Mouse (Mus musculus): Measurements from ENCODE around the gene Rbfox3.

DNA sequence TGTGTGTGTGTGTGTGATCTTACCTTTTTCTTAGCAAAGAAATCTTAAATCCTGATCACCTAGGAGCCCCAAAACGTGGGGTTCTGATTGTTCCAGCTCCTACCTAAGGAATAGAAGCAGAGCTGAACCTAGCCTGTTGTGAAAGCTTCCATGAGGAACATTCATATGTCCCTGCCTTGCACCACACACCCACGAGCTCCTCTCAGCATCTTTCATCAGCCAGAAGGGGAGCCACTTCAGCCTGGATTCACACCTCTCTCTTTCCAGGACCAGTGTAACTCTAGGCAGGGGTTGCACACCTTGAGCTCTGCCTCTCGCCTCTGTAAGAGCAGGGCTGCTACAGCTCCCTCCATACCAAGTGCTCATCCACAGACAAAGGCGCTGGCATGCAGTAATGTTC lies 330.4 kb downstream of the Rbfox3 start:
- 0 out of 2 replicates have a peak, but pooled peaks have one; percentile 1 for TF ChIP-seq CTCF (IDR thresholded peaks at IDR 0.05; ENCODE audit: extremely low read depth, insufficient read depth, low read length)
- no peak for TF ChIP-seq POLR2A (IDR thresholded peaks at IDR 0.05; ENCODE audit: extremely low read depth, insufficient read depth, low read length)
